Mouse (Mus musculus) forelimb bud, embryonic 11.5 days (tissue): Measurements from ENCODE around the gene Ensa.
"Not testable (repeated sequence)": the region's sequence is repeated elsewhere in the genome, so short reads cannot be mapped to it uniquely, and the experiment has no call there.

Source experiments
- DNase-seq: peaks from one replicate; pipeline ENCODE4 v3.0.0-alpha.2; 2012; ENCODE audit warnings: low read depth, low spot score

Ensa gene

GRCm38 (mm10) chr3:95624628-95625503 is at the start of gene Ensa:
Gene Ensa, plus strand, starts transcription at chr3:95624993.
- DNase-seq = peak; percentile 99

GRCm38 (mm10) chr3:95587754-95588603 is 36.8 kb upstream of the Ensa start:
- DNase-seq = no peak

- DNase-seq = peak; percentile 97
Measured at GRCm38 (mm10) chr3:95588604-95589086, 36.1 kb upstream of the Ensa start, which contains the start of gene Golph3l. Gene Golph3l, plus strand, starts transcription at chr3:95588934.

GRCm38 (mm10) chr3:95598734-95599133 is 26.1 kb upstream of the Ensa start:
- no peak for DNase-seq

GRCm38 (mm10) chr3:95601287-95601686 is 23.5 kb upstream of the Ensa start:
- DNase-seq = no peak

- DNase-seq = no peak
Measured at GRCm38 (mm10) chr3:95606096-95606495, 18.7 kb upstream of the Ensa start.

GRCm38 (mm10) chr3:95609195-95609594 is 15.6 kb upstream of the Ensa start:
- DNase-seq = no peak

GRCm38 (mm10) chr3:95613996-95614395 is 10.8 kb upstream of the Ensa start:
- no peak for DNase-seq

GRCm38 (mm10) chr3:95618511-95618910 is 6.3 kb upstream of the Ensa start:
- DNase-seq = no peak

GRCm38 (mm10) chr3:95621241-95621640 is 3.6 kb upstream of the Ensa start:
- DNase-seq = no peak

GRCm38 (mm10) chr3:95622421-95622820 is 2.4 kb upstream of the Ensa start:
- DNase-seq = not testable (repeated sequence)

GRCm38 (mm10) chr3:95623551-95623950 is 1.2 kb upstream of the Ensa start:
- no peak for DNase-seq

- DNase-seq = not testable (repeated sequence)
Measured at GRCm38 (mm10) chr3:95623991-95624515, 740 bp upstream of the Ensa start.

GRCm38 (mm10) chr3:95627763-95628162 is 3.0 kb downstream of the Ensa start:
- DNase-seq = no peak

- DNase-seq = no peak
Measured at GRCm38 (mm10) chr3:95629755-95630154, 5.0 kb downstream of the Ensa start.

- DNase-seq = no peak
Measured at GRCm38 (mm10) chr3:95630856-95631255, 6.1 kb downstream of the Ensa start.

- no peak for DNase-seq
Measured at GRCm38 (mm10) chr3:95631304-95631703, 6.5 kb downstream of the Ensa start.

GRCm38 (mm10) chr3:95632648-95633588 is 8.1 kb downstream of the Ensa start:
- DNase-seq = no peak

- no peak for DNase-seq
Measured at GRCm38 (mm10) chr3:95635636-95636035, 10.8 kb downstream of the Ensa start.

GRCm38 (mm10) chr3:95636072-95636471 is 11.3 kb downstream of the Ensa start:
- no peak for DNase-seq

- no peak for DNase-seq
Measured at GRCm38 (mm10) chr3:95639694-95640093, 14.9 kb downstream of the Ensa start.
